ENCODE assay signal across 30 mouse cellular contexts in the genomic region with DNA sequence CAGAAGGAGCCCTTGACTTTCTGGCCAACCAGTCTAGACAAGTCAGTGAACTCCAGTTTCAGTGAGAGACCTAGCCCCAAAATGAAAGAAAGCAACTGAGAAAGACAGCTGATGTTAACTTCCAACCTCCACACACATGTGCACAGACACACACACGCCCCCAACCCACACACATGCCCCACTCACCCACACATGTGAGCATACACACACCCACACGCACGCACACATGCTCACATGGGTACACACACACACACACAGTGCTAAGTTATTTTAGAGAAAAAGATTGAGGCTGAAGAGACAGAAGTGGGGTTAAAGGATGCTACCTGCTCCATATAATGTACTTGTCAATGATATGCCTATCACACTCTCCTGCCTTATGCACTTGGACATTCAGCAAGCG.
DNase-seq lines count a peak whose midpoint lies in the region; ATAC-seq and TF ChIP-seq lines count a peak whose summit lies in the region.
"Had no signal": no experiment of that assay in that cellular context is flagged by ENCODE, and none has a peak within 500 bp of the region (broad histone marks: within the 10 kb centered on the region; RNA-seq: fewer than 3 reads in every experiment).

No protein-coding gene starts in this region.

- no peak overlapping the region for H3K27ac ChIP-seq in midbrain, embryonic 11.5 days (ENCODE audit: low read depth, low read length)
- no peak overlapping the region for H3K27ac ChIP-seq in midbrain, postnatal 0 days (ENCODE audit: low read depth, low read length)
- H3K27ac ChIP-seq in midbrain, embryonic 13.5 days: no peak overlapping the region
- H3K27ac ChIP-seq: embryonic facial prominence, embryonic 12.5 days; heart, adult 2 months; heart, embryonic 13.5 days; kidney, postnatal 0 days; limb, embryonic 13.5 days; liver, embryonic 12.5 days; neural tube, embryonic 12.5 days had no signal

- H3K4me1 ChIP-seq in midbrain, embryonic 11.5 days (ENCODE audit: control insufficient read depth, insufficient read depth, low read length): peaks cover 15% of the 10 kb centered on the region
- no peaks in the 10 kb centered on the region for H3K4me1 ChIP-seq in midbrain, postnatal 0 days (ENCODE audit: insufficient read depth, low read length)
- H3K4me1 ChIP-seq in midbrain, embryonic 13.5 days (replicated peaks): peaks cover 10% of the 10 kb centered on the region
- H3K4me1 ChIP-seq: embryonic facial prominence, embryonic 12.5 days; heart, embryonic 13.5 days; limb, embryonic 13.5 days; liver, embryonic 12.5 days; neural tube, embryonic 12.5 days had no signal

- intact Hi-C loops in heart, postnatal 25 days (cut with DNase I): no loop called here

- H3K4me2 ChIP-seq in midbrain, embryonic 11.5 days: no peak overlapping the region
- H3K4me2 ChIP-seq in midbrain, postnatal 0 days (ENCODE audit: low read depth, low read length, poor library complexity, severe bottlenecking): no peak overlapping the region
- no peak overlapping the region for H3K4me2 ChIP-seq in midbrain, embryonic 13.5 days (replicated peaks)
- H3K4me2 ChIP-seq: embryonic facial prominence, embryonic 12.5 days; heart, embryonic 13.5 days; limb, embryonic 13.5 days; liver, embryonic 12.5 days; neural tube, embryonic 12.5 days had no signal

- DNase-seq in heart, adult 11 months: peak; percentile 79
- no peak for DNase-seq in heart, postnatal 25 days (ENCODE audit: low spot score)
- no peak for DNase-seq in midbrain, embryonic 11.5 days (ENCODE audit: low spot score, missing footprints)
- DNase-seq in midbrain, postnatal 0 days (ENCODE audit: low spot score): no peak
- no peak for DNase-seq in gastrocnemius, postnatal 25 days
- DNase-seq: adrenal gland, adult 2 months; B cell, adult 2 months; cerebellum, adult 11-12 months; cerebellum, postnatal 10 days; gastrocnemius, postnatal 14 days; heart, adult 2 months; heart, postnatal 14 days; kidney, adult 2 months; layer of hippocampus, adult 9-11 months; lung, adult 18-20 months; lung, postnatal 10 days; right cerebral cortex, postnatal 25 days; spleen, adult 18-20 months; thymus, postnatal 14 days had no signal

- no peak overlapping the region for H3K9ac ChIP-seq in midbrain, embryonic 11.5 days (ENCODE audit: low read length)
- no peak overlapping the region for H3K9ac ChIP-seq in midbrain, postnatal 0 days (replicated peaks; ENCODE audit: low read length, poor library complexity, severe bottlenecking)
- no peak overlapping the region for H3K9ac ChIP-seq in midbrain, embryonic 13.5 days (replicated peaks)
- H3K9ac ChIP-seq: embryonic facial prominence, embryonic 12.5 days; heart, embryonic 13.5 days; limb, embryonic 13.5 days; liver, embryonic 12.5 days; neural tube, embryonic 12.5 days had no signal

- H3K4me3 ChIP-seq in midbrain, embryonic 11.5 days (ENCODE audit: low read depth, low read length): no peak overlapping the region
- no peak overlapping the region for H3K4me3 ChIP-seq in midbrain, postnatal 0 days (ENCODE audit: low read depth, low read length)
- H3K4me3 ChIP-seq in midbrain, embryonic 13.5 days (replicated peaks): no peak overlapping the region
- H3K4me3 ChIP-seq: embryonic facial prominence, embryonic 12.5 days; heart, adult 2 months; heart, embryonic 13.5 days; limb, embryonic 13.5 days; liver, embryonic 12.5 days; neural tube, embryonic 12.5 days had no signal

- no peaks in the 10 kb centered on the region for H3K27me3 ChIP-seq in midbrain, embryonic 11.5 days (ENCODE audit: control insufficient read depth, insufficient read depth, low read length)
- H3K27me3 ChIP-seq in midbrain, postnatal 0 days (ENCODE audit: insufficient read depth, low read length): no peaks in the 10 kb centered on the region
- no peaks in the 10 kb centered on the region for H3K27me3 ChIP-seq in midbrain, embryonic 13.5 days
- H3K27me3 ChIP-seq: CH12.LX; embryonic facial prominence, embryonic 12.5 days; heart, embryonic 13.5 days; limb, embryonic 13.5 days; liver, embryonic 12.5 days; neural tube, embryonic 12.5 days had no signal

- no peaks in the 10 kb centered on the region for H3K9me3 ChIP-seq in midbrain, embryonic 11.5 days (ENCODE audit: control insufficient read depth, low read length)
- no peaks in the 10 kb centered on the region for H3K9me3 ChIP-seq in midbrain, postnatal 0 days (ENCODE audit: low read length)
- H3K9me3 ChIP-seq in midbrain, embryonic 13.5 days: no peaks in the 10 kb centered on the region
- H3K9me3 ChIP-seq: embryonic facial prominence, embryonic 12.5 days; heart, embryonic 13.5 days; limb, embryonic 13.5 days; liver, embryonic 12.5 days; neural tube, embryonic 12.5 days had no signal

- TF ChIP-seq CTCF in midbrain, postnatal 0 days (IDR thresholded peaks at IDR 0.05): no peak

- peak; percentile 49 for ATAC-seq in midbrain, embryonic 11.5 days (ENCODE audit: low FRiP score)
- ATAC-seq in midbrain, postnatal 0 days (ENCODE audit: low FRiP score): no peak
- ATAC-seq in midbrain, embryonic 13.5 days: peak; percentile 55; the same call in 1 of the 2 replicates
- no peak for ATAC-seq in frontal cortex, adult (ENCODE audit: low TSS enrichment)
- ATAC-seq: inflammation-experienced regulatory T-cells, adult 6 months; liver, embryonic 12.5 days had no signal

- no peaks in the 10 kb centered on the region for H3K36me3 ChIP-seq in midbrain, embryonic 11.5 days (ENCODE audit: control insufficient read depth, insufficient read depth, low read length)
- H3K36me3 ChIP-seq in midbrain, postnatal 0 days (ENCODE audit: insufficient read depth, low read length): no peaks in the 10 kb centered on the region
- no peaks in the 10 kb centered on the region for H3K36me3 ChIP-seq in midbrain, embryonic 13.5 days
- H3K36me3 ChIP-seq: embryonic facial prominence, embryonic 12.5 days; G1E; heart, embryonic 13.5 days; limb, embryonic 13.5 days; liver, embryonic 12.5 days; neural tube, embryonic 12.5 days had no signal

- WGBS in midbrain, embryonic 11.5 days: 59% methylated on average over 4 of the region's 4 CpGs
- WGBS in midbrain, postnatal 0 days: 59% methylated on average over 4 of the region's 4 CpGs
- WGBS in midbrain, embryonic 13.5 days: 62% methylated on average over 4 of the region's 4 CpGs

Comparison
In these comparisons a context has a peak if more than half of its experiments do, and no peak if none do; other contexts are left out.
1. ATAC-seq: peak in midbrain, embryonic 11.5 days (single experiment) and midbrain, embryonic 13.5 days (single experiment); none in midbrain, postnatal 0 days (single experiment) and frontal cortex, adult (single experiment).